Mouse (Mus musculus): ENCODE results near the gene Ikzf2.

- no peak for TF ChIP-seq HCFC1 (IDR thresholded peaks at IDR 0.05; ENCODE audit: borderline replicate concordance, insufficient read depth, low read length)
- TF ChIP-seq CHD2 (IDR thresholded peaks at IDR 0.05; ENCODE audit: low read depth, low read length), result no peak
- no peak for TF ChIP-seq ZNF384 (IDR thresholded peaks at IDR 0.05; ENCODE audit: low read depth, low read length)
- TF ChIP-seq MAFK (IDR thresholded peaks at IDR 0.05; ENCODE audit: insufficient read depth, low read depth, low read length), result no peak
- TF ChIP-seq ZC3H11A (IDR thresholded peaks at IDR 0.05; ENCODE audit: borderline replicate concordance, low read depth, low read length), result no peak
Observed at GRCm38 (mm10) chr1:69508275-69508674, 178.8 kb downstream of the Ikzf2 start.
